Mouse (Mus musculus): Measurements from ENCODE around the gene S100pbp.

Gene S100pbp

DNA sequence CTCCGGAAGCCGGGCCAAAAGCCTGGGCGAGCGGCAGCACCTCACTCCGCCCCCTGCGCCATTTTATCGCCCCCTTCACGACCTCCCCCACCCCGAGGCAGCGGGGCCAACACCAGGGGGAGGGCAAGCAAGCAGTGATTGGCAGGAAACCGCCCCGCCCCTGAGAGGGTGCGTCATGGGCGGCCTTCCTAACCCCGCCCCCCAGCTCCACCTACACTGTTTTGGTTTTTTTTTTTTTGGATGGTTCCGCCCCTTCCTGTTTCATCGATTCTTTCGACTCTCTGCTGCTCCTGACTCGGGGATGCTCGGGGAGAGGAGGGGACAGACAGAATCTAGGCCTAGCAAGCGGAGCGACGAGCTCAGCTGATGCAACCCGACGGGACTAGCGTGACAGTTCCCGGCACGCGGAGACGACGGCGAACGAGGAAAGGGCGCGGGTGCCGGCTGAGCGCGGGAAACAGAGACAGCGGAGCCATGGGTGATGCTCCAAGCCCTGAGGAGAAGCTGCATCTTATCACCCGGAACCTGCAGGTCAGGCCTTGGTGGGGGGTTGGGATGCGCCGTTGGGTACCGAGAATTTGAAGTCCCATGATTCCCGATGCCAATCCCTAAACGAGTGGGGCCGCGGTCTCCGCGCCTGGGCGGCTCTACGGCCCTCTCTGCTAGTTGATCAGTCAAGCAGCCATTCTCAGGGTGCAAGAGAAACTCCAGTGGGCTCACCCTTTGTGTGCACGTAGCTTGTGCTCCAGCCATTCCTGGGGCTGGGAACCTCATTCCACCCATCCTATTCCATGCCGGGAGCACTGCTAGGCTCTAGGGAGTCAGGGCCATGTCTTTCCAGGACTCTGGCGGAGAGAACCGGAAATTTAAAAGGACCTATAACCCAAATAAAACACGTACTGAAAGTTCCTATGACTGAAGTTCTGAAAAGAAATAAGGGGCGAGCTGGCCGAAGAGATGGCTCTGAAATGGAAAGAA lies at the start of gene S100pbp, which contains the start of gene Yars:
TSS of gene S100pbp (minus strand) at position 186 of the 978 bp plus-strand sequence.
TSS of gene Yars (plus strand) at position 219 of the 978 bp plus-strand sequence.
- DNase-seq (ENCODE audit: low spot score in 2 of 2): peak; percentile 93

DNA sequence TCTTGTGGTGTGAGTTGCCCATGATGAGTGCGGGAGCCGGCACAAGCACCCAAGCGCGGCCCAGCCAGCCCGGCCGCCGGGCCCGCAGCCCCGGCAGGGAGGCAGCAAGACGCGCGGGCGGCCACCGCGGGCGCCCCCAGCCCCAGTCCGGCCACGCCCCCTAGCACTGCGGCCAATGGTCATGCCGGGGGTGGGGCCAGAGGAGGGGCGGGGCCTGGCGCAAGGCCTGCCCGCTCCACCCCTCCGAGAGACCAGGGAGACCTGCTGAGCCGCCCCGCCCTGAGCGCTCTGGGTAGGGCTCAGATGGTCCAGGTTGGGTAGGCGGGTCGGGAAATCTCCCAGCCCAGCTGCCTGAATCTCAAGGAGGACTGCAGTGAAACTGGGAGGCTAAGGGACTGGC lies 49.5 kb upstream of the S100pbp start:
- DNase-seq (ENCODE audit: low spot score in 2 of 2): peak; percentile 57 to 65

DNA sequence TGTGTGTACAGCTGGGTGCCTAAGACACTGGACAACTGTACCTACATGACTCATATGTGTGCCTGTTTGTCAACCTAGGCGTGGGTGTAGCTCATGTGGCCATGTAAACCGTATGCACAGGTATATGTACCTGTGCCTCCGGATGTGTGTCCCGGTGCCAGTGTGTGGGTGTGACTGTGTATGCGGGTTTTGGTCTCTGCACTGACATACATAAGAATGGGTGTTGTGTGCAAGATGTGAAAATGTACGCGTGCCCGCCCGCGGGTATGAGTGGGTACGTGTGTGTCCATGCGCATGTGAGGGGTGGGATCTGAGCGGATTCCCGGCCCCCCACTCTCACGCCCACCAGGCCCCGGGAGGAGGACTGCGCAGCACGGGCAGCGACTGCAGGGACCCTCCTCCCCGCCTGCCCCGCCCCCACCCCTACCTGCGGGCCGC lies 49.1 kb upstream of the S100pbp start:
- DNase-seq (ENCODE audit: low spot score in 2 of 2): no peak

DNA sequence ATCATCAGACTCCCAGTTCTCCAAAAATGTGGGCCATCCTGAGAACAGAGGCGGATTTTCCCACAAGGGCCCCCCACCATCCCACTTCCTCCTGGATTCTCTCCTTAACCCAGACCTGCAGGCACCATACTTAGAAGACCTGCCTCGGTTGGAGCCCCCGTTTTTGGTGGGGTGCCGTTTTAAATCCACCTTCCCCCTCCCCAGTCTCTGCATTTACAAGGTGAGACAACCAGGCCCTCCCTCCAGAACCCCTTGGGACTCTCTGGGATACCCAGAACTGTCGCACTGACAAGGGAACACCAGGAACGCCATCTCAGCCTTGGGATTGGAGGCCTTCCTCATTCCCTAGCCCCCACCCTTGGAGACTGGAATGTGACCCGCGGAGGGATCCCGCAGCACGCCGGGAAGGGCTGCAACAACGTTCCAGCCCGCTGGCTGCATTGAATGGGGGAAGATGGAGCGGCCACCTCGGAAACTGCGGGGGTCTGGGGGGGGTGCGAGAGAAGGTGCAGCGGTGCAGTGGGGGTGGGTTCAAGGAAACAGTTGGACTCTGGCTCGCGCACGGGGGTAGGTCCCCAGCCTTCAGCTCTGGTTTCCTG lies 48.4 kb upstream of the S100pbp start:
- DNase-seq (ENCODE audit: low spot score in 2 of 2): no peak

DNA sequence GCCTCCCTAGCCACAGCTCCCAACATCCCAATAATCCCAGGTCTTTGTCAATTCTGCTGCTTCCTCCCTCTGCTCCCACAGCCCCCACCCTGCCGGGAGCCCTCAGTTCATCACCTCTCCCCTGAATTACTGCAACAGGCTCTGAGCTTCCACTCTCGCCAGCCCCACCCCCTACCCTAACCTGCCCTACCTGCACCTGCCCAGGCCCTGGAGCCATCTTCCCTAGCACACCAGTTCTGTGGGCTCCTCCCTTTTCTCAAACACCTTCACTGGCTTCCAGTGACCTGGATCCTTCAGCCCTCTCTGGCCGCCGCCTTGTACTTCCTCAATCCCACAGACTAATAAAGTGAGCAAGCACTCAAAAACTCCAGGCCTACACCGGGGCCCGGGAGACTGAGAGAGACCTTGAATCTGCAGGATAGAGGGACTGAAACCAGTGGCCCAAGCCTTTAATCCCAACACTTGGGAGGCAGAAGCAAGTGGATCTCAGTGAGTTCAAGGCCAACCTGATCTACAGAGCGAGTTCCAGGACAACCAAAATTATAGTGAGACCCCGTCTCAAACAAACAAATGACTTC lies 46.8 kb upstream of the S100pbp start:
- no peak for DNase-seq (ENCODE audit: low spot score in 2 of 2)

DNA sequence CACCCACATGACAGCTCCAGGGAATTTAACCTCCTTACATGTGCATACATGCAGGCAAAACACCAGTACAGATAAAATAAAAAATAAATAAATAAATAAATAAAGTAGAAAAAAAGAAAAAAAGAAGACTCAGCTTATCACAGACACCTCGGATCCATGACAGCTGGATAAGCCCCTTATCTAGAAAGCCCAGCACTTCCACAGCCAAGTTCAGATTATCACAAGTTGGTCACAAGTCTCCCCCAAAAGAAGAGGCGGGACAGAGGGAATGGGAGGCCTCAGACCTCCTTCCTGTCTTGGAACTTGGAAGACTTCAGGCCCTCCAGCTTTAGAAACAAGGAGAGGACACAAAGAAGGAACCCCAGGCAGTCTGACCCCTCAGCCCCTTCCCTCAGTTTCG lies 45.6 kb upstream of the S100pbp start:
- DNase-seq (ENCODE audit: low spot score in 2 of 2): no peak

DNA sequence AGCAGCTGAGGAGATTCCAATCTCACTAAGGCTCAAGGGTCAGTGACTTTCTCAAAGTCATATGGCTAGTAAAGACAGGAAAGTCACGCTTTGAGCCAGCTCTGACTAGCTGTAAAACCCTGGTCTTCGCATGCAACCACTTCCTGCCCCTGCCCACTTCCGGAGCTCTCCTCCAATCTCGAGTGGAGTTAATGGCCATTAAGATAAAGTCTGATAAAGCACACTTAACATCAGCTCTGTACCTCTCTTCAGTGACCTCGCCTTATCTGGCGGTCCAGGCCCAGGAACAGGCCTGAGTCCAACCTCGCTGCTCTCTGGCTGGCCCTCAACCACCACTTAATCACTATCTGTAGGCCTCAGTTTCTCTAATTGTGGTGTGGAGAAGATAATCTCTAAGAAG lies 45.0 kb upstream of the S100pbp start:
- no peak for DNase-seq (ENCODE audit: low spot score in 2 of 2)

DNA sequence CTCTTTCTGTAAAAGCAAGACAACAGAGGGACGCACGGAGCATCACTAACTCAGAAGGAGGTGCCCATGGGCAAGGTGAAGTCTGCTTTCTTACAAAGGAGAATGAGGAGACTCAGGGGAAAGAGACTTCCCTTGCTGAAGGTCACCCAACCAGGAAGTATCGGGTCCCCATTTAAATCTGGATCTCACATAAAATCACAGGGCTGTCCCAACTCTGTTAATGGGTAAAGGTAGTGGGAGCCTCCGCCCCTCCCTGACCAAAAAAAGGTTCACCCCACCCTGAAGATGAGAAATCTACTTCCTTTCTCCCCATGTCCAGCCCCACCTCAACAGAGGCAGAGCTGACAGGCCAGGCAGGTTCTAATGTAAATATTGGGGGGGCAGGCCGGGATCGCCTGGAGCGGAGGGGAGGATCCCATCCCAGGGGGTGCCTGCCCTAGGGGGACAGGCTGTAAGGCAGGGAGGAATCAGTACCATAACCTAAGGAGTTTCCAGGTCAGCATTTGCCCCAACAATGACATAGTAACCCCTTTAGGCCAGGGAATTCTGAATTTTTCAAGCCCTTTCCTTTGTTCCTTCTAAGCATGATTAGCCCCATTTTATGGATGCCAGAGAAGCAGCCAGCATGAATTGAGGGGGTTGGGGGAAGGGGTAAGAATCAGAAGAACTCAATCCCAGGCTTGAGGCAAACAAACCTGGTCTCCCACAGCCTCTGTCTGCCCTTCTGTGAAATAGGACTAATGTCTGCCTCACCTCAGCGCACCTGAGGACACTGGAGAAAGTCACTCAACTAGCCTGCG lies 43.2 kb upstream of the S100pbp start:
- DNase-seq (ENCODE audit: low spot score in 2 of 2): no peak

DNA sequence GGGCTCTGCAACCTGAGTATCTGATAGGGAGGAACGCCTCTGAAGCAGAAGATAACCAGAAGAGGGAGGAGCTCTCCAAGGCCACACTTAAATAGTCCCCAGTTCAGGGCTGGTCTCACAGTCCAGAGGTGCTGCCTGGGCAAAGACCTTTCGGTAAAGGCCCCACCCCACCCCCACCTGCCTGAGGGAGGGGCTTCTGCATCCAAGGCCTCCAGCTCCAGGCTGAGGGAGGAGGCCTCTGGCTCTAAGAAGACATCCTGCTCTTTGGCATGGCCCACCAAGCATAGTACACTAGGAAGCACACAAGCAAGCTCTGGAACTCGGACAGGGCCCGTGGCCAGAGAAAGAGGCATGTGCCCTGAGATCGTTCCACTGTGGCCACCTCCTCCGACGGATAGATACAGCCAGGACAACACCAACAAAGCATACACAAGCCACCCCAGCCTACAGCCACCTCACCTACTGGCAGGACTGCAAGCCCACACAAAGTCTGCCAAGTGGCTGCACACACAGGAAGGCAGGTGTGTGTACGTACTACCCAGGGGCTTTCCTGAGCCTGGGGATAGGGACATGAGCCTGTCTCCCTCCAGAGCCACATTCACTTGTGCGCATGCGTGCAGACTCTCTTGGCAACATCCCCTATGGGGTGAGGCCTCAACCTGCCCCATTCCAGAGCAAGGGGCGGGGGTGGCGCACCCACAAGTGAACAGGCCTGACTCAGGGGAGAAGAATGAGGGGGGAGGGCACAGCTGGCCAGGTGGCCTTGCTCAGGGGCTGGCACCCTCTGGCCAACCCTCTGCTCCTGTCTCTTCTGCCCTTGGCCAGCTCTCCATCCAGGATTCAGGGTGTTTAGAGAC lies 42.3 kb upstream of the S100pbp start:
- no peak for DNase-seq (ENCODE audit: low spot score in 2 of 2)

DNA sequence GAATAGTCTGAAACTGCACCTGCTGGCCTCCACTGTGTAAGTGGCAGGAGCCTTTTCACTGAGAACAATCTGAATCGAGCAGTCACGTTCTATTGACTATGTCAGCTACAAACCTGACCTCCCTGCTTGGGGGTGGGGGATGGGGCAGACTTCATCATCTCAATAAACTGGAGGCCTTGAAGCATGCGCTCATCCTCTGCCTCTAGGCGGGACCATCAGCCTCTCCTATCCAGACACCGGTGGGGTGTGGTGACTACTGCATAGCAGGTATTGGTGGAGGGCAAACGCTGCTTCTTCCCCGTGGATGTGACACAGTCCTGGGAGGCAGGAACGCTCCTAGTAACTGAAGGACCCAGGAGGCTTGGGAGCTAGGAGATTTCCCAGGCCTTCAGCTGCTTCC lies 41.4 kb upstream of the S100pbp start:
- no peak for DNase-seq (ENCODE audit: low spot score in 2 of 2)

DNA sequence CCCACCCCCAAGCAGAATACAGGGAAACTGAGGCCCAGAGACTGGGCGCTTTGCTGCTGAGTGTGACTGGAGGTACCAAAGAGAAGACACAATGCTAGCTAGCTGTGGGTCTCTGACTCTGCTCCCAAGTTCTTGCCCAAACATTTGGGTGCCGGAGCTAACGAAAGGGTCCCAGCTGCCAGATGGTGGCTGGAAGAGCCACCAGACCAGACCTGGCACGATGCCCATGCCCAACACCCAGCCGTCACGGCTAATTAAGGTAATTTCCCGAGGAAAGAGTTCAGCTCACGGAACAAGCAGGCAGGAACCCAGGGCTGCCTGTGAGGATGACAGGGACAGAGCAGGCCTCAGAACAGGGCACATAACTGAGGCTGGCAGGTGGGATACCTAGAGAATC lies 38.5 kb upstream of the S100pbp start:
- no peak for DNase-seq (ENCODE audit: low spot score in 2 of 2)

DNA sequence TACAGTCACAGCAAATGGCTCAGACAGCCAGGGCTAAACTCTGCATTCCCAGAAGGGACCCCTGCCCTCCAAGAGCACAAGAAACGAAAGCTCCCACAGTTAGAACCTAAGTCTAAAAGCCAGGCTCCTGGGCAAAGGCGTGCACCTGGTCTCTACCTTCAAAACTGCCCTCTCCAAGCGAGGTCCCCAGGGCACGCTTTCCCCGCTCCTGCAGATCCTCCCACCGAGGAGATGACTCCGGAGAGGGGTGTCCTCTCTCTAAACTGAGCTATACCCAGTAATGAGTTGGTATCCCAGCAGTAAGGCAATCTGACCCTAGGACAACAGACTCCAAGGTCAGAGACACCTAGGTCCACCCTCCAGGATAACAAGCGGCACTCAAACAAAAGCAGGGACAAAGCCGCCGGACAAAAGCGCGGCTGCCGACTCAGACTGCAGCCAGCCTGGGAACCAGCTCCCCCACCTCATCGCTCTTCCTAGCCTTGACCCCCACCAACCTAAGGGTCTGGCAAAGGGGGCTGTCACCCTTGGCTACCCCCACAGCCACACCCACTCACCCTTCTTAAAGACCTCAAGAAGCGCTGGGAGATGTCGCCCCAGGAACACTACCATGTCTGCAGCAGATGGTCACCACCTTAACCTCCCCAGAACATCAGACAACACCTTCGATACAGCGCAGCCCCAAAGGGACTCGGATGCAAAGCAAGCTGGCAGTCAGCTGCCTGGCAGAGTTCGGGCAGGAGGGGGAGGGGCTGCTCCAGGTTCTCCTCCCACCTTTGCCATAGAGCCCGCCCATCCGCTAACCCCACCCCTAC lies 37.9 kb upstream of the S100pbp start:
- DNase-seq (ENCODE audit: low spot score in 2 of 2): no peak

DNA sequence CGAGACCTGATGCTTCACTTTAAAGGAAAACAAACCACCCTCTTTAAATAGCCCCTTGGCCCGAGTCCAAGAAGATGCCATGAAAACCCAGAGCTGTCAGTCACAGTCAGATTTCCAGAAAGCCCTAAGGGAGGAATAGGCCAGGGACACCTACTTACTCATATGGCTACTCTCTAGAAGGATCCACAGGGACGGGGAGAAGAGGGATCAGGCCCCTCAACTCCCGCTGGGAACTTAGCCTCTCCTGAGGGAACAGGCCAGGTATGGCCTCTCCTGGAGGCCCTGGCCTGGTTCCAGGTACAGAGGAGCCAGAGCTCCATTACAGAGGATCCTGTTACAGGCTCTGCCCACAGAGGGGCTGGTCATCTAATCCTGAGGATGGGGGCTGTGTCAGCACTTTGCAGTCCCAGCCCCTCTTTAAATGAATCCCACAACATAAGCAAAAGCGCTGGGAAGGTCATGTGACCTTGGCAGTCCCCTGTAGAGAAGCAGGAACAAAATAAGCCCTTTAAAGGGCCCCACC lies 37.0 kb upstream of the S100pbp start:
- DNase-seq (ENCODE audit: low spot score in 2 of 2): no peak

DNA sequence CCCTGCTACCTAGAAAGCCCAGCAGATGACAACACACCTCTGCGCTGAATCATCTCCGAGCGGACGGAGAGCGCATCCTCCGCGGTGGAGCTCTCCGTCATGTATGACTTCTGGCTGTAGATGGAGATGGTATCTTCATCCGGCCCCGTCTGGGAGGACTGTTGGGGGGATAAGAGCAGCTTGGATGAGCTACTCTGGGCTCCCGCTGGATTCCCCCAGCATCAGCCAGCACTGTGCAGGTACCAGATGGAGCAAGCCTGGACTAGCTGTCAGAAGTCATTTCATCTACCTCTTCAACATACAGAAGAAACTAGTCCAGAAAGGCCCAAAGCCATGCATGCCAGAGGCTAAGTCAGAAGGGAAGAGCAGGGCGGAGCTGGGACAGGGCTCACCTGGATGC lies 35.8 kb upstream of the S100pbp start:
- DNase-seq (ENCODE audit: low spot score in 2 of 2): no peak

DNA sequence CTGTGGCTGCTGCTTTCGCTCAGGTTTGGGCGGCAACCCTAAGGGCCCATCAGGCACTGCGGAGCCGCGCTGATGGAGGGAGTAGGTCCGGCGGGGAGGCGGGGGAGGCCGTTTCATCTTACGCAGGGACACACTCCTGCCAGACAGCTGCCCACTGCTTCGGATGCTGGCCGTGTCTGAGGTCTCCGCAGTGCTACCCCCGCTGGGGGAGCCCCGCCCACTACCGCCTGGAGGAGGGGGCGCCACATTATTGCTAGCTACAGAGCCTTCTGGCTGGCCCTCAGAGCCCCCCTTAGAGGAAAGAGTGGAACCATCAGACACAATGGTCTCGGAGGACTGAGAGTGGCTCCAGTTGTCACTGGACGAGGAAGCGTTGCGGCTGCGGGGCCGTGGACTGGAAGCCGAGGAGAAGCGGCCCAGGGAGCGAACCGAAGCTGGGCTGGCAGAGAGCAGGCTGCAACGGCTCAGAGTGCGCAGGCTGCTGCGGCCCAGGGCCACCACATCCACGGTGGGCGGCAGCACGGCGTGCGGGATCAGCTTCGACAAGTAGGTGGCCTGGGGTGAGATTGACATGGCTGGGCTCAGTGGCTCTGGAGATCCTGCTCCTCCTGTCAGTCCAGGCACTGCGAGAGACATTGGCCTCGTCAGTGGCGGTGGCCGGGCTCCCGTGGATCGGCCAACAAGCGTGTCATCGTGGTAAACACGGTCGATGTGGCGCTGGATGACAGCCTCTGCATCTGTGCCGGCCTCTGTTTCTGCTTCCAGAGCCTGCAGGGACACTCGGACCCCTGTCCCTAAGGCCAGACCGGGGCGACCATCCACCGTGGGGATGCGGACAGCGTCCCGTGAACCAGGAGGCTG lies 34.1 kb upstream of the S100pbp start:
- DNase-seq (ENCODE audit: low spot score in 2 of 2): no peak

DNA sequence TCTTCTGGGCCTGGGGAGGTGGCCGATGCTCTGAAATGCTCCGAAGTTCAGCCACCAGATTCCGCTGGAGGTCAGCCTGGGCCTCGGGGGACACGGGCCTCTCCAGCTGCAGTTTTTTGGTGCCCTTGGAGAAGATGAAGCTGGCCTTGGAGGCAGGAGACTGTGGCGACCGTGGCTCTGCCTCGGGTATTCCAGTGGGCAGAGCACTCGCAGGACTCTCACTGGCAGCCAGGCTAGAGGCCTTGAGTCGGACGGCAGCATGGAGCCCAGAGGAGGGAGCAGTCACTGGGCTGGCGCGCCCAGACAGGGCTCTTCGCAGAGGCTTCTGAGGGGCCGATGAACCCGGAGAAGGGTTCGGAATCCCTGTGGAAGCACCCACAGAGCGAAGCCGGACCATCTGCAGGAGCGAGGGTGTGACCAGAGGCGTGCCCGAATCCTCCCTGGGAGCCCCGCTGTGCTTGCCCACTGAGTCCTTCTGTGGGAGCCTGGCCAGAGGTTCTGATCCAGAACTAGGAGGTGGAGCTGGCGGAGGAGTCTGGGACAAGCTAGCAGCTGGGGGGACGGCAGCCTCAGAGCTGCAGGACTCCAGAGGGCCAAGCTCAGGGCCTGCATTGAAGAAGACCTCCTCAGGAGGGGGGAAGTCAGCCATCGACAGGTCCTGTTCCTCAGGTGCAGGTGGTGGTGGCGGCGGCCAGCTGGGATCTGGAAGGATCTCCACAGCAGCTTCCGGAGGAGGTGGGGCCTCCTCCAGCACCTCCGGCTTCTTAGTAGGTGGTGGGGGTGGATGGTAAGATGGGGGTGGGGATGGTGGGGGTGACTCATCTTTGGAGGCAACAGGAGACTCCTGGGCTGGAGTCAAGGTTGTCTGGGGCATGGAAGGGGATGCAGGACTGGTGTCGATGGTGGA lies 32.7 kb upstream of the S100pbp start:
- no peak for DNase-seq (ENCODE audit: low spot score in 2 of 2)

DNA sequence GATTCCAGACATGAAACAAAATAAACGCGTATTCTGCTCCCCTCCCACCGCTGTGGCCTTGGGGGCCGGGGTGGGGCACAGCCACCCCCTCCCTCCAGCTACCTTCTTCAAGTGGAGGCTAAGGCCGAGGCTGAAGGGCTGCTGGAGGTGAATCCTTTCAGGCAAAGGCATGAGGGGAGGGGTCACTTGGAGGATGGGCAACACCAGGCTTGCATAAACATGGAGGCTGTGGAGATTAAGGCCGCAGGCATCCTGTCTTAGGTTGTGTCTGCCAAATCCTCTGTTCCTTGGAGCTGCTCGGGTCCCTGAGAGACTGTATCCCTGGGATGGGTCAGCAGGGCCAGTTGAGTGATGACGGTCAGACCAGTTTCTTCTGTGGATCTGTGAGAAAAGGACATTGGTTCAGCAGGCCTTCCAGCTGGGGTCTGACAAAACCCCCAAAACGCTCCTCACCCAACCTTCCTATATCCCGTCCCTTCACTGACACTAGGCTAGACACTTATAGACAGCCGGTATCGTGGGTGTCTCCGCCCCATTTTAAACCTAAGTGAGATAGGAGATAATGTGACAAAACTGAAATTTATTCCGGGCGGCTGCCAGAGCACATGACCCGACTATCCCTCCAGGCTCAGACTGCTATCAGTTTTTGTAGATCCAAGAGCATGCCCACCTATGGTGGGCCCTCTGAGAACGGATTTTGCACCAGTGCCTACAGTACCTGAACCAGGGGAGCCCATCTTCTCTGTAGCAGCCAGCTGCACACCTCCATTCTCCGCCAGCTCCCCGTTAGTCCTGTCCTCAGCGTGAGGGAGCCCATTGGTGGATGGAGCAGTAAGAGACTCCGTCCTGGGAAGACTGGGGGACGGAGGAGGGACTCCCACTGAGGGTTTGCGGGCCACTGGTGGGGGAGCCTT lies 31.8 kb upstream of the S100pbp start:
- no peak for DNase-seq (ENCODE audit: low spot score in 2 of 2)

Data from frontal cortex, postnatal 14 days (tissue).